Mouse (Mus musculus): ENCODE data around the gene Sema6d.

Gene Sema6d

GRCm38 (mm10) chr2:124472674-124473507, 383.1 kb downstream of the Sema6d start:
- no peak for DNase-seq (ENCODE audit: low read depth)

- DNase-seq (ENCODE audit: low read depth), result no peak
These were observed 388.1 kb downstream of the Sema6d start for GRCm38 (mm10) chr2:124477904-124478303.

- no peak for DNase-seq (ENCODE audit: low read depth)
These were observed 388.8 kb downstream of the Sema6d start for GRCm38 (mm10) chr2:124478526-124478925.

GRCm38 (mm10) chr2:124485761-124486160, 396.0 kb downstream of the Sema6d start:
- no peak for DNase-seq (ENCODE audit: low read depth)

- no peak for DNase-seq (ENCODE audit: low read depth)
These were observed 400.4 kb downstream of the Sema6d start for GRCm38 (mm10) chr2:124490010-124490801.

- DNase-seq (ENCODE audit: low read depth), result no peak
These were observed 406.0 kb downstream of the Sema6d start for GRCm38 (mm10) chr2:124495751-124496150.

GRCm38 (mm10) chr2:124499670-124500069, 409.9 kb downstream of the Sema6d start:
- no peak for DNase-seq (ENCODE audit: low read depth)

GRCm38 (mm10) chr2:124505784-124506489, 416.2 kb downstream of the Sema6d start:
- no peak for DNase-seq (ENCODE audit: low read depth)

GRCm38 (mm10) chr2:124507804-124508203, 418.0 kb downstream of the Sema6d start:
- DNase-seq (ENCODE audit: low read depth), result no peak

- no peak for DNase-seq (ENCODE audit: low read depth)
These were observed 419.7 kb downstream of the Sema6d start for GRCm38 (mm10) chr2:124509479-124509878.

GRCm38 (mm10) chr2:124511826-124512225, 422.1 kb downstream of the Sema6d start:
- no peak for DNase-seq (ENCODE audit: low read depth)

- DNase-seq (ENCODE audit: low read depth), result no peak
These were observed 432.7 kb downstream of the Sema6d start for GRCm38 (mm10) chr2:124522426-124522825.

- no peak for DNase-seq (ENCODE audit: low read depth)
These were observed 433.9 kb downstream of the Sema6d start for GRCm38 (mm10) chr2:124523667-124524066.

- DNase-seq (ENCODE audit: low read depth), result no peak
These were observed 434.4 kb downstream of the Sema6d start for GRCm38 (mm10) chr2:124524167-124524566.

- DNase-seq (ENCODE audit: low read depth), result no peak
These were observed 437.9 kb downstream of the Sema6d start for GRCm38 (mm10) chr2:124527641-124528040.

GRCm38 (mm10) chr2:124530441-124530840, 440.7 kb downstream of the Sema6d start:
- no peak for DNase-seq (ENCODE audit: low read depth)

- DNase-seq (ENCODE audit: low read depth), result no peak
These were observed 441.3 kb downstream of the Sema6d start for GRCm38 (mm10) chr2:124531062-124531461.

GRCm38 (mm10) chr2:124532906-124533305, 443.1 kb downstream of the Sema6d start:
- DNase-seq (ENCODE audit: low read depth), result no peak

- no peak for DNase-seq (ENCODE audit: low read depth)
These were observed 443.8 kb downstream of the Sema6d start for GRCm38 (mm10) chr2:124533602-124534001.

- DNase-seq (ENCODE audit: low read depth), result no peak
These were observed 460.5 kb downstream of the Sema6d start for GRCm38 (mm10) chr2:124550315-124550714.

- DNase-seq (ENCODE audit: low read depth), result no peak
These were observed 465.1 kb downstream of the Sema6d start for GRCm38 (mm10) chr2:124554751-124555415.

All from induced T-regulatory cell, adult 2 months (primary cell).